Mouse (Mus musculus) adrenal gland, adult (tissue): ENCODE measurements at regions not wholly inside any gene's neighbourhood (a gene's known extent, or its start where the extent isn't known, plus 50 kb on each side); places are given as distances from the start of the nearest gene placed in this dataset.

ENCODE experiments used
- DNase-seq, 2 experiments: peaks; one replicate each; pipeline ENCODE4 v3.0.0; 2022 to 2023; ENCODE audit warnings: low spot score in 1 of 2; ENCODE audit not compliant: inconsistent age in 2 of 2

DNA sequence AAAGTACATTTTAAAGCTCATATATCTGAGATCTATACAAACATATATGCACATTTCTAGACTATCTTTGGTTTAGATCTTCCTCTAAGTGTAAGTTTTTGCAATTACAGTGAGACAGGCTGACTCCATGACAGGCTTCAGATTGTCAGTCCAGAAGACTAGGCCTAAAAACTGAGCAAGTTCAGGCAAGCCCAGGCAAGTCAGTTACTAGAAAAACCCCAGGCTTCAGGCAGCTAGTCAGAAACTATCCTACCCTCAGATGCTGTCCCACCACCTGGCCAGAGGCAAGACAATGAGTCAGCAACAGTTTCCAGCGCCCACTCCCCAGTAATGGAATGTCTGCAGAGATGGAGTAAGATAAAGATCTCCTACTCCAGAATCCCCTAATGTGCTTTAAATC, 53.4 kb upstream of the Qrfpr start:
- DNase-seq = no peak
